Mouse (Mus musculus): ENCODE results near the gene Utp14a. TPM values are rescaled to one million over a fixed set of nuclear protein-coding genes. Genes with fewer than 3 reads are reported as not detected.
"Not testable (repeated sequence)": the region's sequence is repeated elsewhere in the genome, so short reads cannot be mapped to it uniquely, and the experiment has no call there.

The Utp14a gene
- total RNA-seq (2021): 10 to 100 TPM; 17.7 to 18.2 TPM

GRCm38 (mm10) chrX:48256468-48257007 is at the start of gene Utp14a:
Gene Utp14a (plus strand): TSS chrX:48256862.
- DNase-seq: peak; percentile 92 to 96

GRCm38 (mm10) chrX:48207761-48208487 is 48.7 kb upstream of the Utp14a start:
- peak; percentile 5 to 18 for DNase-seq

GRCm38 (mm10) chrX:48208519-48209185 is 48.0 kb upstream of the Utp14a start, which contains the start of gene Zdhhc9:
Gene Zdhhc9 (minus strand): TSS chrX:48208878.
- peak; percentile 83 to 85 for DNase-seq

- DNase-seq: not testable (repeated sequence)
Measured at GRCm38 (mm10) chrX:48209746-48210145, 46.9 kb upstream of the Utp14a start.

GRCm38 (mm10) chrX:48219468-48219867 is 37.2 kb upstream of the Utp14a start:
- no peak for DNase-seq

- no peak for DNase-seq
Measured at GRCm38 (mm10) chrX:48222706-48223105, 34.0 kb upstream of the Utp14a start.

- DNase-seq: no peak
Measured at GRCm38 (mm10) chrX:48226225-48226624, 30.4 kb upstream of the Utp14a start.

GRCm38 (mm10) chrX:48234417-48234816 is 22.2 kb upstream of the Utp14a start:
- no peak for DNase-seq

GRCm38 (mm10) chrX:48255830-48256428 is 733 bp upstream of the Utp14a start:
- peak in 1 of 2 experiments; percentile 1 for DNase-seq

- no peak for DNase-seq
Measured at GRCm38 (mm10) chrX:48257011-48257410, 349 bp downstream of the Utp14a start.

GRCm38 (mm10) chrX:48271671-48272070 is 15.0 kb downstream of the Utp14a start:
- no peak for DNase-seq

GRCm38 (mm10) chrX:48274634-48275033 is 18.0 kb downstream of the Utp14a start:
- DNase-seq: no peak

- DNase-seq: peak in 1 of 2 experiments; percentile 30
Measured at GRCm38 (mm10) chrX:48278103-48278502, 21.4 kb downstream of the Utp14a start.

GRCm38 (mm10) chrX:48284386-48285005 is 27.8 kb downstream of the Utp14a start:
- DNase-seq: peak; percentile 53 to 59

- peak; percentile 22 to 38 for DNase-seq
Measured at GRCm38 (mm10) chrX:48285006-48285650, 28.5 kb downstream of the Utp14a start.

GRCm38 (mm10) chrX:48285651-48286021 is 29.0 kb downstream of the Utp14a start:
- peak; percentile 16 to 28 for DNase-seq

- DNase-seq: no peak
Measured at GRCm38 (mm10) chrX:48286488-48286887, 29.8 kb downstream of the Utp14a start.

GRCm38 (mm10) chrX:48288008-48288407 is 31.3 kb downstream of the Utp14a start:
- DNase-seq: no peak

- DNase-seq: no peak
Measured at GRCm38 (mm10) chrX:48291413-48291812, 34.8 kb downstream of the Utp14a start.

GRCm38 (mm10) chrX:48305356-48305755 is 48.7 kb downstream of the Utp14a start:
- DNase-seq: no peak

GRCm38 (mm10) chrX:48310706-48311517 is 54.2 kb downstream of the Utp14a start:
- no peak for DNase-seq

Data from layer of hippocampus, postnatal 36 days (tissue).